27 mouse cellular contexts compared by ENCODE assay signal in the genomic region with DNA sequence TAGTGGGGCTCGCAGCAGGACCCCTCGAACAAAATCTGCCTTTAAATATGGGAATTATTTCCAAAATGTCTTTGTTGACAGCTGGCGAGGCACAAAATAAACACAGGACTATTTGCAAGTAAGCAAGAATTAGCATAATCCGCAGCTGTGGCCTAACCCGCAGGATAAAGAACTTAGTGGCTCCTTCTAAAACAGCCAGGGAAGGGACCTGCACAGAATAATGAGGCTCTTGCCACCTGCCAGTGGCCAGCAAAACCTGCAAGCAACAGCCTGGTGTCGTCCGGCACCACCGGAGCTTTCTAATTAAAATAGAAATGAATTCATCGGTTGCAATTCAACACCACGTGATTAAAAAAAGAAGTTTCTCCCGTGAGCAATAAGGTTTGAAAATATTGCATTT.
A peak's percentile ranks its signal among the peaks of the same experiment; 100 is the strongest.
DNase-seq lines count a peak whose midpoint lies in the region; ATAC-seq lines count a peak whose summit lies in the region.
"Had no signal": no experiment of that assay in that cellular context is flagged by ENCODE, and none has a peak within 500 bp of the region (broad histone marks: within the 10 kb centered on the region; RNA-seq: fewer than 3 reads in every experiment).

No protein-coding gene starts in this region.

- no peak overlapping the region for H3K4me3 ChIP-seq in forebrain, embryonic 15.5 days
- no peak overlapping the region for H3K4me3 ChIP-seq in midbrain, embryonic 11.5 days (ENCODE audit: low read depth, low read length)
- H3K4me3 ChIP-seq in midbrain, embryonic 16.5 days (ENCODE audit: low read depth, low read length) = no peak overlapping the region
- H3K4me3 ChIP-seq: embryonic facial prominence, embryonic 13.5 days; heart, adult 2 months; heart, embryonic 12.5 days; hindbrain, embryonic 15.5 days; neural tube, embryonic 13.5 days had no signal

- ATAC-seq in forebrain, embryonic 15.5 days (replicated peaks) = no peak
- peak; percentile 65 for ATAC-seq in midbrain, embryonic 11.5 days (ENCODE audit: low FRiP score)
- no peak; the same call in 1 of the 2 replicates for ATAC-seq in midbrain, embryonic 16.5 days
- ATAC-seq: CD4-positive, CD25-positive, alpha-beta regulatory T cell, adult 4 months had no signal

- H3K9me3 ChIP-seq in forebrain, embryonic 15.5 days = no peaks in the 10 kb centered on the region
- H3K9me3 ChIP-seq in midbrain, embryonic 11.5 days (ENCODE audit: control insufficient read depth, low read length) = no peaks in the 10 kb centered on the region
- no peaks in the 10 kb centered on the region for H3K9me3 ChIP-seq in midbrain, embryonic 16.5 days (replicated peaks; ENCODE audit: control insufficient read depth, low read length, poor library complexity, severe bottlenecking)
- H3K9me3 ChIP-seq: embryonic facial prominence, embryonic 13.5 days; hindbrain, embryonic 15.5 days had no signal

- H3K9ac ChIP-seq in forebrain, embryonic 15.5 days (replicated peaks) = no peak overlapping the region
- H3K9ac ChIP-seq in midbrain, embryonic 11.5 days (ENCODE audit: low read length) = no peak overlapping the region
- no peak overlapping the region for H3K9ac ChIP-seq in midbrain, embryonic 16.5 days (ENCODE audit: low read depth, low read length)
- H3K9ac ChIP-seq: embryonic facial prominence, embryonic 13.5 days; heart, embryonic 12.5 days; hindbrain, embryonic 15.5 days; liver, embryonic 14.5 days; neural tube, embryonic 13.5 days had no signal

- intact Hi-C loops in left cerebral cortex, postnatal 4 days (cut with DNase I) = no loop called here

- H3K27ac ChIP-seq in forebrain, embryonic 15.5 days (replicated peaks) = peak overlapping the region; percentile 25; the same call in 1 of the 2 replicates
- H3K27ac ChIP-seq in midbrain, embryonic 11.5 days (ENCODE audit: low read depth, low read length) = no peak overlapping the region
- H3K27ac ChIP-seq in midbrain, embryonic 16.5 days (ENCODE audit: low read length) = peak overlapping the region; percentile 23
- H3K27ac ChIP-seq: embryonic facial prominence, embryonic 13.5 days; heart, adult 2 months; hindbrain, embryonic 15.5 days; liver, embryonic 14.5 days; neural tube, embryonic 13.5 days; stomach, postnatal 0 days had no signal

- no peaks in the 10 kb centered on the region for H3K27me3 ChIP-seq in forebrain, embryonic 15.5 days
- no peaks in the 10 kb centered on the region for H3K27me3 ChIP-seq in midbrain, embryonic 11.5 days (ENCODE audit: control insufficient read depth, insufficient read depth, low read length)
- no peaks in the 10 kb centered on the region for H3K27me3 ChIP-seq in midbrain, embryonic 16.5 days (ENCODE audit: control insufficient read depth, insufficient read depth, low read depth, low read length)
- H3K27me3 ChIP-seq: embryonic facial prominence, embryonic 13.5 days; heart, embryonic 12.5 days; hindbrain, embryonic 15.5 days had no signal

- H3K4me2 ChIP-seq in forebrain, embryonic 15.5 days (replicated peaks) = no peak overlapping the region
- H3K4me2 ChIP-seq in midbrain, embryonic 11.5 days = peak overlapping the region; percentile 9; the same call in 1 of the 2 replicates
- H3K4me2 ChIP-seq in midbrain, embryonic 16.5 days (ENCODE audit: low read length) = peak overlapping the region; percentile 12; the same call in 1 of the 2 replicates
- H3K4me2 ChIP-seq: embryonic facial prominence, embryonic 13.5 days; heart, embryonic 12.5 days; hindbrain, embryonic 15.5 days; neural tube, embryonic 13.5 days had no signal

- peaks cover 14% of the 10 kb centered on the region for H3K4me1 ChIP-seq in forebrain, embryonic 15.5 days
- peaks cover 8% of the 10 kb centered on the region for H3K4me1 ChIP-seq in midbrain, embryonic 11.5 days (ENCODE audit: control insufficient read depth, insufficient read depth, low read length)
- H3K4me1 ChIP-seq in midbrain, embryonic 16.5 days (ENCODE audit: control insufficient read depth, insufficient read depth, low read length) = peaks cover 11% of the 10 kb centered on the region
- H3K4me1 ChIP-seq: embryonic facial prominence, embryonic 13.5 days; heart, embryonic 12.5 days had no signal

- 5% methylated on average over 11 of the region's 11 CpGs for WGBS in forebrain, embryonic 15.5 days
- WGBS in midbrain, embryonic 11.5 days = 17% methylated on average over 11 of the region's 11 CpGs
- 6% methylated on average over 11 of the region's 11 CpGs for WGBS in midbrain, embryonic 16.5 days

- no peaks in the 10 kb centered on the region for H3K36me3 ChIP-seq in forebrain, embryonic 15.5 days
- no peaks in the 10 kb centered on the region for H3K36me3 ChIP-seq in midbrain, embryonic 11.5 days (ENCODE audit: control insufficient read depth, insufficient read depth, low read length)
- no peaks in the 10 kb centered on the region for H3K36me3 ChIP-seq in midbrain, embryonic 16.5 days (ENCODE audit: control insufficient read depth, insufficient read depth, low read length)
- H3K36me3 ChIP-seq: embryonic facial prominence, embryonic 13.5 days; heart, embryonic 12.5 days; hindbrain, embryonic 15.5 days; neural tube, embryonic 13.5 days had no signal

- peak; percentile 13 for DNase-seq in left cerebral cortex, postnatal 4 days
- no peak for DNase-seq in left cerebral cortex, adult 11 months (ENCODE audit: low spot score)
- DNase-seq in midbrain, embryonic 11.5 days (ENCODE audit: low spot score, missing footprints) = peak; percentile 87
- no peak for DNase-seq in lung, postnatal 14 days
- DNase-seq in urinary bladder, adult 18-20 months (ENCODE audit: low spot score in 2 of 2) = no peak
- DNase-seq in kidney, postnatal 25 days = no peak
- DNase-seq: adrenal gland, postnatal 14 days; cerebellum, adult 11-12 months; cerebellum, postnatal 10 days; gastrocnemius, postnatal 36 days; heart, adult 2 months; kidney, adult 18-20 months; kidney, postnatal 4 days; layer of hippocampus, postnatal 36 days; liver; lung, adult 2 months; thymus, adult 18-20 months; thymus, postnatal 36 days had no signal

Comparison
In these comparisons a context has a peak if more than half of its experiments do, and no peak if none do; other contexts are left out.
1. DNase-seq: peak in left cerebral cortex, postnatal 4 days (single experiment) and midbrain, embryonic 11.5 days (single experiment); none in left cerebral cortex, adult 11 months (single experiment), lung, postnatal 14 days (single experiment), urinary bladder, adult 18-20 months (0 of 2) and kidney, postnatal 25 days (0 of 2).